Mouse (Mus musculus) erythroblast, embryonic 14.5 days (primary cell): ENCODE results near the gene Tma16.

ENCODE experiments used
- GATA1 ChIP-seq: IDR thresholded peaks from 2 replicates; pipeline ENCODE4 v1.6.1; 2012; ENCODE audit warnings: low read length, inconsistent platforms, mixed read lengths
- TAL1 ChIP-seq: IDR thresholded peaks from 3 replicates; pipeline ENCODE4 v1.6.1; 2012; ENCODE audit warnings: low read length, inconsistent platforms, mixed read lengths

- TF ChIP-seq GATA1 (no peak), TAL1 (no peak)
Measured at GRCm38 (mm10) chr8:66442778-66443177, 43.6 kb downstream of the Tma16 start.
